Mouse (Mus musculus): ENCODE data around the gene Gm20518. TPM values are rescaled to one million over a fixed set of nuclear protein-coding genes. Genes with fewer than 3 reads are reported as not detected.

The Gm20518 gene
- polyA plus RNA-seq, 1 experiment from 2014 or later, result 0.12 TPM

DNA sequence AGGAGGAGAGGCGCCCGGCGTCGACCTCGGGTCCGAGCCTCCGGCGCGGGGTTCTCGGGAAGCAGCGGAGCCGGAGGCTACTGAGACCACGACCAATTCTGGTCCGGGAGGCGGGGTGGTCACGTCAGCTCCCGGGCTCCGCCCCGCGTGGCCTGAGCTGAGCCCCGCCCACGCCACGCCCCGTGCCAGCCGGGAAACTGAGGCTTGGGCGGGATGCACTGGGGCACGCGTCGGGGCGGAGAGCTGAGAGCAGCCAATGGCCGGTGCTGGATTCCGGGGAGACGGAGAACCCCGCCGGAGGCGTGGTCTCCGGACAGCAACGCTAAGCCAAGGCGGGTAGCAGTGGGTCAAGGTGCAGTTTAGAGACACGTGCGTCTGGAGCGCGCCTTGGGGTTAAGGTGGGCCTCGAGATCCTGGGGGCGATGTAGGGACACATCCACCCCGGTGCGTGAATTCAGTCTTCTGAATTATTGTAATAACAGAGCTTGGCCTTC, 36.7 kb upstream of the Gm20518 start, which contains the start of gene Slc25a1:
Slc25a1 (minus strand) TSS at position 133 of the 494 bp plus-strand sequence.
- Histone ChIP-seq H3K4me2 (peak within 1 kb of the TSS; percentile 96), H3K36me3 (peaks cover 19% of the 10 kb centered on the region), H3K4me3 (peak within 1 kb of the TSS; percentile 93), H3K27ac (replicated peaks) (peak within 1 kb of the TSS; percentile 67), H3K9me3 (no peaks in the 10 kb centered on the region), H3K27me3 (replicated peaks) (no peaks in the 10 kb centered on the region), H3K4me1 (peaks cover 19% of the 10 kb centered on the region), H3K9ac (peak within 1 kb of the TSS; percentile 91)
- under 1% methylated on average over 47 of the region's 47 CpGs for WGBS
- ATAC-seq (ENCODE audit: extremely low read depth, insufficient number of reproducible peaks, low FRiP score, low TSS enrichment), result peak; percentile 81

DNA sequence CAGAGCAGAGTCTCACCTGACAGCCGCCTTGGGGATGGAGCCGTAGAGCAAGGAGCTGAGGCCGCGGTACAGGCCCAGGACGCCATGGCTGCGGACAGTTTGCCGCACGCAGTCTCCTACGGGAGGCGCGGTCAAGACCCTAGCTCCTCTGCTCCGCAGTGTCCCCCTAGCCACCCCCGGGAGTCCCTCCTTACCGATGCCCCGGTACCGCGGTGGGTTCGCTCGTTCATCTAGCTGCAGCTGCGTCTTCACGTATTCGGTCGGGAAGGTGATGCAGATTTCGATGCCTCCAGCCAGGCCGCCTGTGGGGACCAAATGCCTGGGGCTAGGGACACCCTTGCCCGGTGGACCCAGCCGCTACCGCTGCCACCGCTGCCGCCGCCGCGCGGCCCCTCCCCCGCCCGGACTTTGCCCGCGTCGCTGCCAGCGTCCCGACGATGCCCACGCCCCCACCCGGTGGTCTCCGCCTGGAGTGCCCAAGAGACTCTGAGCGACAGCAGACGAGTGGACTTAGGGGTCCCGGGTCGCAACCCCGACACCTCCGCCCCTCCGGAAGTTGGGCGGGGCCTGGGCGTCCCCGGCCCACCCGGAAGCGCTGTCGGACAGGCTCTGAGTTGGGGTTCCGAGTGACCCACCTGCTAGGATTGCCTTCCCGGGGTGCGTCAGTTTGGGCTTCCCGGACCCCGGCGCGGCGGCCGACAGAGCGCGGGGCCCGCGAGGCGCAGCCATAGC, 36.0 kb upstream of the Gm20518 start:
- Histone ChIP-seq H3K4me1 (peaks cover 25% of the 10 kb centered on the region), H3K9me3 (no peaks in the 10 kb centered on the region), H3K4me3 (peak overlapping the region; percentile 93), H3K27ac (replicated peaks) (peak overlapping the region; percentile 67), H3K9ac (peak overlapping the region; percentile 91), H3K36me3 (peaks cover 19% of the 10 kb centered on the region), H3K4me2 (peak overlapping the region; percentile 96), H3K27me3 (replicated peaks) (no peaks in the 10 kb centered on the region)
- under 1% methylated on average over 72 of the region's 72 CpGs for WGBS
- ATAC-seq (ENCODE audit: extremely low read depth, insufficient number of reproducible peaks, low FRiP score, low TSS enrichment), result peak; percentile 34

DNA sequence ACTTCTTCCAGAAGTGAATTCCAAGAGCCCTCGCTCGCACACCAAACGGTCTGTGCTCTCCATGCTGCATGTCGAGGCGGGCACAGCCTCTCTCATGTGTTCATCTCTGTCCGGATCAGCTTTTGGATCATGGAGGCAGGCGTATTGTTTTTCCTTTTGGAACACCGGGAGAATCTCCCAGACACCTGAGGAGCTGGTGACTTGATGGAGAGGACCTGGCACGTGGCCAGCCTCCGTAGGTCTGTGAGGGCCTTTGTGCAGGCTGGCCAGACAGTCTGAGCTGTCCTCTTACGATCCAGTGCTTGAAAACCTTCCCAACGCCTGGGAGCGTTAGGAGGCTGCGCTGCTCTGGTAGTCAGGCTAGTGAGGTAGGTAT, 30.7 kb upstream of the Gm20518 start:
- H3K4me3 ChIP-seq, result peak overlapping the region; percentile 87
- H3K9ac ChIP-seq, result peak overlapping the region; percentile 92
- no peaks in the 10 kb centered on the region for H3K9me3 ChIP-seq
- H3K4me1 ChIP-seq, result peaks cover 32% of the 10 kb centered on the region
- peaks cover 38% of the 10 kb centered on the region for H3K27me3 ChIP-seq (replicated peaks)
- H3K4me2 ChIP-seq, result peak overlapping the region; percentile 96
- under 1% methylated on average over 14 of the region's 14 CpGs for WGBS
- no peak for ATAC-seq (ENCODE audit: extremely low read depth, insufficient number of reproducible peaks, low FRiP score, low TSS enrichment)
- peaks cover 19% of the 10 kb centered on the region for H3K36me3 ChIP-seq
- peak overlapping the region; percentile 88 for H3K27ac ChIP-seq (replicated peaks)

- 2% methylated on average over 47 of the region's 47 CpGs for WGBS
- Histone ChIP-seq H3K4me3 (peak overlapping the region; percentile 87), H3K27ac (replicated peaks) (peak overlapping the region; percentile 88), H3K27me3 (replicated peaks) (peaks cover 44% of the 10 kb centered on the region), H3K4me1 (peaks cover 26% of the 10 kb centered on the region), H3K36me3 (peaks cover 19% of the 10 kb centered on the region), H3K9ac (peak overlapping the region; percentile 92), H3K4me2 (peak overlapping the region; percentile 96), H3K9me3 (no peaks in the 10 kb centered on the region)
- ATAC-seq (ENCODE audit: extremely low read depth, insufficient number of reproducible peaks, low FRiP score, low TSS enrichment), result peak; percentile 85
Measured at GRCm38 (mm10) chr16:17921325-17922162, 30.1 kb upstream of the Gm20518 start.

DNA sequence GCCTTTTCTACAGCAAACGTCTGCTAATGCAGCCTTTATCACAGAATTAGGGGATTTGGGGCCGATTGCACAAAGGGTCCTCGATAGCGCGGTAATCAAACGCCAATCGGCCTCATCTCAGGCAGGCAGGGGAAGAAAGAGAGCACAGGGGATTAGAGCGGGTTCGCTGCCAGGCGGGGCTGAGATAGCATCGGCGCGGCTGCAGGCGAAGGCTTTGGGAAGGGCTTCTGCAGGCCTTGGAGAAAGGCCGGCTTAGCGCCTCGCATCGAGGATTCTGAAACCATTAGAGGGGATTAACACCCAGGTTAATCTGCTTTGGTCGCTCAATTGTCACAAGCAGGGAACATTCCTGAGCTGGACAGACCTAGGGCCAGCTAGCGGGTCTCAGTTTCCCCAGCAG, 29.1 kb upstream of the Gm20518 start:
- peaks cover 10% of the 10 kb centered on the region for H3K36me3 ChIP-seq
- no peak overlapping the region for H3K27ac ChIP-seq (replicated peaks)
- H3K9ac ChIP-seq, result peak overlapping the region; percentile 92
- H3K27me3 ChIP-seq (replicated peaks), result peaks cover 53% of the 10 kb centered on the region
- H3K4me3 ChIP-seq, result peak overlapping the region; percentile 87
- ATAC-seq (ENCODE audit: extremely low read depth, insufficient number of reproducible peaks, low FRiP score, low TSS enrichment), result no peak
- no peaks in the 10 kb centered on the region for H3K9me3 ChIP-seq
- H3K4me2 ChIP-seq, result peak overlapping the region; percentile 96
- 8% methylated on average over 20 of the region's 20 CpGs for WGBS
- peaks cover 24% of the 10 kb centered on the region for H3K4me1 ChIP-seq

DNA sequence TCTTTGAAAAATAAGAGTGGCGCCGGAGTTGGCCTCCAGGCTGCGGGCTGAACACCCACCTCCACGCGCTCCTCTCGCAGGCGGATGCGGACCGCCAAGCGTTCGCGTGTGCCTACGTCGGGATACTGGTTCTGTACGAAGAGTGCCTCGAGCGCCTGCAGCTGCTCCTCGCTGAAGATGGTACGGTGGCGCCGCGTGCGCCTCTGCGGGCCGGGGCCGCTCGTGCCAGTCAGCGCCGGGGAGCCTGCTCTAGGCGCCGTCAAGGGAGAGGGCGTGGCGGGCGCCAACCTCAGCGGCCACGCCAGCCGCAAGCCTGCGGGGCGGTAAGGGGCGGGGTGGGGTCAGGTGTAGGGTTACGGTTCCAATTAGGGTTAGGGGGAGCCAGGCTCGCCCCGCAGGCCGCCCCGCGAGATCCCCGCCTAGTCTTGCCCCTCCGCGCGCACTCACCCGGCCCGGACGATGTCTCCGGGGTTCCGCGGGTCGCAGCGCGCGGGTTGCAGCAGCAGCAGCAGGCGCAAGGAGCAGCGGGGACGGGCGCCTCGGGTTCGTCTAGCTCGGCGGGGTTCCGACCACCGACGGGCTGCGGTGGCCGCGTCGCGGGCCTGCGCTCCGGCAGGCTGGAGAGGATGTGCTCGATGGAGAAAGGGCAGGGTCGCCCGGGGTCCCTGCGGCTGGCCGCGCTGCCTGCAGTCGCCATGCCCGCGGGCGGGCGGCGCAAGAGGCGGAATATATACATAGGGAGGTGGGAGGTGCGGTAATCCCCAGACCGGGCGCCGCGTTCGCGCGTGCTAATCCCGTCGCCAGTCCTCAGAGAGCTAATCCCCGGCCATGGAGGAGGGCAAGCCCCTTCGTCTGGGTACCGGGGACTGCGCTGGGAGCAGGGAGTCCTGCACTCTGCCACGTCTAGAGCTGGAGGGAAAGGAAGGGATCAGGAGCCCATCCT, 23.1 kb upstream of the Gm20518 start, which contains the start of gene Gsc2:
Gsc2 (minus strand) TSS at position 753 of the 943 bp plus-strand sequence.
- no peak for ATAC-seq (ENCODE audit: extremely low read depth, insufficient number of reproducible peaks, low FRiP score, low TSS enrichment)
- Histone ChIP-seq H3K27ac (replicated peaks) (no peak within 1 kb of the TSS), H3K27me3 (replicated peaks) (peaks cover 79% of the 10 kb centered on the region), H3K9ac (peak within 1 kb of the TSS; percentile 62), H3K36me3 (no peaks in the 10 kb centered on the region), H3K4me3 (peak within 1 kb of the TSS; percentile 46), H3K4me1 (peaks cover 20% of the 10 kb centered on the region), H3K4me2 (peak within 1 kb of the TSS; percentile 68), H3K9me3 (no peaks in the 10 kb centered on the region)
- WGBS, result under 1% methylated on average over 106 of the region's 106 CpGs

- Histone ChIP-seq H3K4me1 (peaks cover 20% of the 10 kb centered on the region), H3K4me3 (peak within 1 kb of the TSS; percentile 65), H3K9me3 (no peaks in the 10 kb centered on the region), H3K4me2 (peak within 1 kb of the TSS; percentile 87), H3K9ac (peak within 1 kb of the TSS; percentile 82), H3K27me3 (replicated peaks) (peaks cover 46% of the 10 kb centered on the region), H3K36me3 (peaks cover 33% of the 10 kb centered on the region), H3K27ac (replicated peaks) (peak within 1 kb of the TSS; percentile 46; the same call in 1 of the 2 replicates)
- WGBS, result under 1% methylated on average over 35 of the region's 35 CpGs
- peak; percentile 78 for ATAC-seq (ENCODE audit: extremely low read depth, insufficient number of reproducible peaks, low FRiP score, low TSS enrichment)
Measured at GRCm38 (mm10) chr16:17911052-17911595, 19.7 kb upstream of the Gm20518 start, which contains the start of gene Ess2. Gene Ess2, minus strand, starts transcription at chr16:17911348.

- no peak within 1 kb of the TSS for H3K9ac ChIP-seq
- H3K4me3 ChIP-seq, result no peak within 1 kb of the TSS
- no peak within 1 kb of the TSS for H3K4me2 ChIP-seq
- no peaks in the 10 kb centered on the region for H3K4me1 ChIP-seq
- no peak for ATAC-seq (ENCODE audit: extremely low read depth, insufficient number of reproducible peaks, low FRiP score, low TSS enrichment)
- H3K9me3 ChIP-seq, result no peaks in the 10 kb centered on the region
- no peaks in the 10 kb centered on the region for H3K27me3 ChIP-seq (replicated peaks)
- 86% methylated on average over 14 of the region's 14 CpGs for WGBS
- H3K36me3 ChIP-seq, result peaks cover 55% of the 10 kb centered on the region
- no peak within 1 kb of the TSS for H3K27ac ChIP-seq (replicated peaks)
Measured at GRCm38 (mm10) chr16:17898462-17898861, 7.0 kb upstream of the Gm20518 start, which contains the start of the genes Dgcr2 and Tssk2. Gene Dgcr2, minus strand, starts transcription at chr16:17898562. Gene Tssk2, plus strand, starts transcription at chr16:17898637.

GRCm38 (mm10) chr16:17896091-17896490, 4.6 kb upstream of the Gm20518 start:
- no peak overlapping the region for H3K4me3 ChIP-seq

DNA sequence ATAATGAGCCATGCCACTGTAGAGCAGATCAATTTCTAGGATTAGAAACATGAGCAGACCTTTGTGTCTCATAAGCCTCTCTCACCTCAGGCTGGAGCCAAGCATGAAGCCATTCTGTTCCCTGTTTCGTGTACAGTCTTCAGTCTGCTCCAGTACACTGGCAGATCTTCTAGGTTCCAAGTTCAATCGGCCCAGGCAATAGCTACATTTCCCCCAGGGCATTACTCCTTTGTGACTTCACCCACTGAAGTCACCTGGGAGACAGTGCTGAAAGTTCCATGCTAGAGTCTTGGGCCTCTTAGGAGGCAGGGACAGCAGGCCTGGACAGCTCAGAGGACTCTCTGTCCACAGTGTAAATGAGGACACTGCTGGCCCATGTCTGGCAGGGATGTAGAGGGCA, 2.5 kb upstream of the Gm20518 start, which contains the start of gene Tssk1:
Tssk1 (plus strand) TSS at position 301 of the 400 bp plus-strand sequence.
- ATAC-seq (ENCODE audit: extremely low read depth, insufficient number of reproducible peaks, low FRiP score, low TSS enrichment), result no peak
- Histone ChIP-seq H3K36me3 (peaks cover 10% of the 10 kb centered on the region), H3K4me1 (peaks cover 26% of the 10 kb centered on the region), H3K27me3 (replicated peaks) (no peaks in the 10 kb centered on the region), H3K4me2 (no peak within 1 kb of the TSS), H3K9ac (no peak within 1 kb of the TSS), H3K4me3 (no peak within 1 kb of the TSS), H3K27ac (replicated peaks) (no peak within 1 kb of the TSS), H3K9me3 (no peaks in the 10 kb centered on the region)
- 84% methylated on average over 2 of the region's 2 CpGs for WGBS

More at GRCm38 (mm10) chr16:17896091-17896490, 4.6 kb upstream of the Gm20518 start:
- Histone ChIP-seq H3K4me2 (no peak overlapping the region), H3K27me3 (replicated peaks) (no peaks in the 10 kb centered on the region), H3K9me3 (no peaks in the 10 kb centered on the region), H3K9ac (no peak overlapping the region), H3K4me1 (peaks cover 12% of the 10 kb centered on the region), H3K36me3 (peaks cover 31% of the 10 kb centered on the region), H3K27ac (replicated peaks) (no peak overlapping the region)
- ATAC-seq (ENCODE audit: extremely low read depth, insufficient number of reproducible peaks, low FRiP score, low TSS enrichment), result no peak
